Mouse (Mus musculus): ENCODE results near the gene Lrfn5.

The Lrfn5 gene

GRCm38 (mm10) chr12:61522829-61523370 is at the start of gene Lrfn5:
Gene Lrfn5 (plus strand): TSS chr12:61523150.
- peak; percentile 70 to 76 for DNase-seq

- DNase-seq, result peak; percentile 7 to 13
These were observed 1.3 kb upstream of the Lrfn5 start for GRCm38 (mm10) chr12:61521501-61522147.

GRCm38 (mm10) chr12:61522148-61522828 is 662 bp upstream of the Lrfn5 start:
- DNase-seq, result peak in 1 of 2 experiments; percentile 2

GRCm38 (mm10) chr12:61523631-61524182 is 757 bp downstream of the Lrfn5 start:
- peak; percentile 3 to 9 for DNase-seq

- peak; percentile 16 to 23 for DNase-seq
These were observed 1.3 kb downstream of the Lrfn5 start for GRCm38 (mm10) chr12:61524183-61524651.

GRCm38 (mm10) chr12:61526199-61526598 is 3.2 kb downstream of the Lrfn5 start:
- peak; percentile 19 to 37 for DNase-seq

- DNase-seq, result no peak
These were observed 57.0 kb downstream of the Lrfn5 start for GRCm38 (mm10) chr12:61579949-61580348.

GRCm38 (mm10) chr12:61600305-61600704 is 77.4 kb downstream of the Lrfn5 start:
- no peak for DNase-seq

GRCm38 (mm10) chr12:61607871-61608270 is 84.9 kb downstream of the Lrfn5 start:
- DNase-seq, result no peak

- DNase-seq, result no peak
These were observed 87.1 kb downstream of the Lrfn5 start for GRCm38 (mm10) chr12:61610081-61610480.

- no peak for DNase-seq
These were observed 101.6 kb downstream of the Lrfn5 start for GRCm38 (mm10) chr12:61624532-61624931.

- no peak for DNase-seq
These were observed 131.4 kb downstream of the Lrfn5 start for GRCm38 (mm10) chr12:61654380-61654779.

- peak; percentile 29 to 36 for DNase-seq
These were observed 200.2 kb downstream of the Lrfn5 start for GRCm38 (mm10) chr12:61723158-61723557.

GRCm38 (mm10) chr12:61807073-61807605 is 284.2 kb downstream of the Lrfn5 start:
- DNase-seq, result no peak

GRCm38 (mm10) chr12:61823601-61824000 is 300.7 kb downstream of the Lrfn5 start:
- DNase-seq, result no peak

GRCm38 (mm10) chr12:61826311-61826710 is 303.4 kb downstream of the Lrfn5 start:
- no peak for DNase-seq

GRCm38 (mm10) chr12:61842599-61843291 is 319.8 kb downstream of the Lrfn5 start:
- no peak for DNase-seq

GRCm38 (mm10) chr12:61854183-61854582 is 331.2 kb downstream of the Lrfn5 start:
- DNase-seq, result no peak
